Mouse (Mus musculus): ENCODE results near the gene Cux1. TPM values are rescaled to one million over a fixed set of nuclear protein-coding genes. Genes with fewer than 3 reads are reported as not detected.

Gene Cux1
- polyA plus RNA-seq, 2 experiments, result 39.0 to 64.3 TPM

DNA sequence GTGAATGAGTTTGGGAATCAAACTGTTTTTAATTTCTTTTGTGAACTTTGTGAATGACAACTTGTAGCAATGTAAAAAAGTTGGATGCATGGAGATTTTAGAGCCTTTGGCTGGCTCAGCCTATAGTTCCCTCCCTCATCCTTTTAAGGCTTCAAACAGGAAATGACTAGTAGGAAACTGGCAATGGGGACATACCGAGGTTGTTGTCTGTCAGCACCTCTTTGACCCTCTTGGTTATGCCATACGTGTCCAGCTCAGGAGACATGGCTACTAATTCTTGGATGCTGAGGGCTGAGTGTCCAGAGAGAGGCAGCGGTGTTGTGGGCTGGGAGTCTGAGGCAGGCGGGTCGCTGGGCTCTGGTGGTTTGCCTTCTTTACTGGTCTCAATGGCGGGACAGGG is 280.7 kb downstream of the Cux1 start:
- TF ChIP-seq POLR2A (IDR thresholded peaks at IDR 0.05; ENCODE audit: borderline replicate concordance, extremely low read depth, insufficient read depth, insufficient read length), result no peak

GRCm38 (mm10) chr5:136285106-136285505 is 282.2 kb downstream of the Cux1 start:
- 86% methylated on average over 7 of the region's 7 CpGs for WGBS
- Histone ChIP-seq H3K9ac (ENCODE audit: low read depth, low read length, severe bottlenecking) (no peak overlapping the region), H3K4me1 (ENCODE audit: control insufficient read depth, insufficient read depth, low read length) (no peaks in the 10 kb centered on the region), H3K36me3 (ENCODE audit: control insufficient read depth, insufficient read depth, low read length) (peaks cover 66% of the 10 kb centered on the region), H3K9me3 (ENCODE audit: control insufficient read depth, low read length) (no peaks in the 10 kb centered on the region), H3K27ac (replicated peaks; ENCODE audit: low read depth, low read length) (no peak overlapping the region), H3K27me3 (ENCODE audit: control insufficient read depth, insufficient read depth, low read length) (no peaks in the 10 kb centered on the region), H3K4me2 (replicated peaks; ENCODE audit: low read depth, low read length, severe bottlenecking) (no peak overlapping the region), H3K4me3 (replicated peaks; ENCODE audit: low read length) (no peak overlapping the region)
- DNase-seq (ENCODE audit: low spot score) (no peak), ATAC-seq (ENCODE audit: low FRiP score, low read depth) (no peak)
- no peak for TF ChIP-seq POLR2A (IDR thresholded peaks at IDR 0.05; ENCODE audit: borderline replicate concordance, extremely low read depth, insufficient read depth, insufficient read length)

More for the DNA sequence above, 280.7 kb downstream of the Cux1 start:
- ATAC-seq (ENCODE audit: low FRiP score, low read depth) (no peak), DNase-seq (ENCODE audit: low spot score) (no peak)
- Histone ChIP-seq H3K36me3 (ENCODE audit: control insufficient read depth, insufficient read depth, low read length) (peaks cover 63% of the 10 kb centered on the region), H3K9ac (ENCODE audit: low read depth, low read length, severe bottlenecking) (no peak overlapping the region), H3K4me1 (ENCODE audit: control insufficient read depth, insufficient read depth, low read length) (no peaks in the 10 kb centered on the region), H3K4me3 (replicated peaks; ENCODE audit: low read length) (no peak overlapping the region), H3K27me3 (ENCODE audit: control insufficient read depth, insufficient read depth, low read length) (no peaks in the 10 kb centered on the region), H3K27ac (replicated peaks; ENCODE audit: low read depth, low read length) (no peak overlapping the region), H3K9me3 (ENCODE audit: control insufficient read depth, low read length) (no peaks in the 10 kb centered on the region), H3K4me2 (replicated peaks; ENCODE audit: low read depth, low read length, severe bottlenecking) (no peak overlapping the region)
- WGBS, result 86% methylated on average over 6 of the region's 6 CpGs

GRCm38 (mm10) chr5:136281351-136281750 is 285.9 kb downstream of the Cux1 start:
- Histone ChIP-seq H3K4me2 (replicated peaks; ENCODE audit: low read depth, low read length, severe bottlenecking) (no peak overlapping the region), H3K27me3 (ENCODE audit: control insufficient read depth, insufficient read depth, low read length) (no peaks in the 10 kb centered on the region), H3K9ac (ENCODE audit: low read depth, low read length, severe bottlenecking) (no peak overlapping the region), H3K27ac (replicated peaks; ENCODE audit: low read depth, low read length) (no peak overlapping the region), H3K4me1 (ENCODE audit: control insufficient read depth, insufficient read depth, low read length) (no peaks in the 10 kb centered on the region), H3K36me3 (ENCODE audit: control insufficient read depth, insufficient read depth, low read length) (peaks cover 83% of the 10 kb centered on the region), H3K9me3 (ENCODE audit: control insufficient read depth, low read length) (no peaks in the 10 kb centered on the region), H3K4me3 (replicated peaks; ENCODE audit: low read length) (no peak overlapping the region)
- no peak for ATAC-seq (ENCODE audit: low FRiP score, low read depth)
- no peak for TF ChIP-seq POLR2A (IDR thresholded peaks at IDR 0.05; ENCODE audit: borderline replicate concordance, extremely low read depth, insufficient read depth, insufficient read length)
- no peak for DNase-seq (ENCODE audit: low spot score)
- WGBS, result 51% methylated on average over 6 of the region's 6 CpGs

GRCm38 (mm10) chr5:136274739-136275138 is 292.6 kb downstream of the Cux1 start:
- Histone ChIP-seq H3K4me1 (ENCODE audit: control insufficient read depth, insufficient read depth, low read length) (peaks cover 7% of the 10 kb centered on the region), H3K4me3 (replicated peaks; ENCODE audit: low read length) (no peak overlapping the region), H3K4me2 (replicated peaks; ENCODE audit: low read depth, low read length, severe bottlenecking) (no peak overlapping the region), H3K9ac (ENCODE audit: low read depth, low read length, severe bottlenecking) (no peak overlapping the region), H3K36me3 (ENCODE audit: control insufficient read depth, insufficient read depth, low read length) (peaks cover 76% of the 10 kb centered on the region), H3K27ac (replicated peaks; ENCODE audit: low read depth, low read length) (no peak overlapping the region), H3K27me3 (ENCODE audit: control insufficient read depth, insufficient read depth, low read length) (no peaks in the 10 kb centered on the region), H3K9me3 (ENCODE audit: control insufficient read depth, low read length) (no peaks in the 10 kb centered on the region)
- 95% methylated on average over 24 of the region's 43 CpGs for WGBS
- ATAC-seq (ENCODE audit: low FRiP score, low read depth) (no peak), DNase-seq (ENCODE audit: low spot score) (no peak)
- no peak for TF ChIP-seq POLR2A (IDR thresholded peaks at IDR 0.05; ENCODE audit: borderline replicate concordance, extremely low read depth, insufficient read depth, insufficient read length)

DNA sequence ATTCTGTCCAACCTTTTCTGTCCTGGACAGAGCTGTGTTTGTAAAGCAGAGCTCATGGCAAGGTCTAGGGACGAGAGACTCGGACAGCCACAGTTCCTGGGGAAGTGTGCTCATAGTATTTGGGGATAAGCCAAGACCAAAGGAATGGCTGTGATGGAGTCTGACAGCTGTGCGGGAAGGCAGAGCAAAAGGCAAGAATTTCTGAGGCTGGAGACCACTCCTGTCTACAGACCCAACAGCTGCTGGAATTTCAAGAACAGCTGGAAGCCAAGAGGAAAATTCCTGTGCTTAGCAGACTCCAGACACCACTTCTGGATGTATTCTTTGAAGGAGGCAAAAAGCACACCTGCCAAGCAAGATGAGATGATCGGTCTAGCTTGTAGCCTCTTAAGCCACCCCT is 297.4 kb downstream of the Cux1 start:
- Histone ChIP-seq H3K9ac (ENCODE audit: low read depth, low read length, severe bottlenecking) (no peak overlapping the region), H3K27me3 (ENCODE audit: control insufficient read depth, insufficient read depth, low read length) (no peaks in the 10 kb centered on the region), H3K4me2 (replicated peaks; ENCODE audit: low read depth, low read length, severe bottlenecking) (no peak overlapping the region), H3K36me3 (ENCODE audit: control insufficient read depth, insufficient read depth, low read length) (peaks cover 30% of the 10 kb centered on the region), H3K9me3 (ENCODE audit: control insufficient read depth, low read length) (no peaks in the 10 kb centered on the region), H3K4me1 (ENCODE audit: control insufficient read depth, insufficient read depth, low read length) (peaks cover 9% of the 10 kb centered on the region), H3K27ac (replicated peaks; ENCODE audit: low read depth, low read length) (0 out of 2 replicates have a peak overlapping the region, but pooled peaks have one; percentile 48), H3K4me3 (replicated peaks; ENCODE audit: low read length) (no peak overlapping the region)
- ATAC-seq (ENCODE audit: low FRiP score, low read depth) (peak; percentile 87), DNase-seq (ENCODE audit: low spot score) (peak; percentile 79)
- WGBS, result 47% methylated on average over 4 of the region's 4 CpGs
- no peak for TF ChIP-seq POLR2A (IDR thresholded peaks at IDR 0.05; ENCODE audit: borderline replicate concordance, extremely low read depth, insufficient read depth, insufficient read length)

- Histone ChIP-seq H3K36me3 (ENCODE audit: control insufficient read depth, insufficient read depth, low read length) (no peaks in the 10 kb centered on the region), H3K9ac (ENCODE audit: low read depth, low read length, severe bottlenecking) (no peak overlapping the region), H3K4me1 (ENCODE audit: control insufficient read depth, insufficient read depth, low read length) (peaks cover 9% of the 10 kb centered on the region), H3K27ac (replicated peaks; ENCODE audit: low read depth, low read length) (no peak overlapping the region), H3K27me3 (ENCODE audit: control insufficient read depth, insufficient read depth, low read length) (no peaks in the 10 kb centered on the region), H3K4me2 (replicated peaks; ENCODE audit: low read depth, low read length, severe bottlenecking) (no peak overlapping the region), H3K9me3 (ENCODE audit: control insufficient read depth, low read length) (no peaks in the 10 kb centered on the region), H3K4me3 (replicated peaks; ENCODE audit: low read length) (no peak overlapping the region)
- 75% methylated on average over 7 of the region's 7 CpGs for WGBS
- no peak for ATAC-seq (ENCODE audit: low FRiP score, low read depth)
- no peak for TF ChIP-seq POLR2A (IDR thresholded peaks at IDR 0.05; ENCODE audit: borderline replicate concordance, extremely low read depth, insufficient read depth, insufficient read length)
- no peak for DNase-seq (ENCODE audit: low spot score)
Observed at GRCm38 (mm10) chr5:136266077-136266476, 301.2 kb downstream of the Cux1 start.
